Mouse (Mus musculus): ENCODE results near the gene Slc35a5. TPM values are rescaled to one million over a fixed set of nuclear protein-coding genes. Genes with fewer than 3 reads are reported as not detected.

The Slc35a5 gene
- total RNA-seq, 1 experiment, result 10.0 TPM

- no peaks in the 10 kb centered on the region for H3K4me1 ChIP-seq (ENCODE audit: control insufficient read depth in 2 of 2, insufficient read depth in 2 of 2, low read length in 2 of 2, poor library complexity in 1 of 2)
- no peaks in the 10 kb centered on the region for H3K9me3 ChIP-seq (ENCODE audit: control insufficient read depth, insufficient read depth, low read depth, low read length)
- H3K9ac ChIP-seq (ENCODE audit: insufficient read depth, low read depth, low read length, poor library complexity, severe bottlenecking), result no peak overlapping the region
- no peak overlapping the region for H3K27ac ChIP-seq (ENCODE audit: insufficient read depth, low read depth, low read length, poor library complexity, severe bottlenecking)
- in situ Hi-C loops (cut with MboI; ENCODE audit: low sequenced_read_pairs in 2 of 2, unreplicated experiment in 2 of 2), result no loop called here
- no peak overlapping the region for H3K4me3 ChIP-seq (ENCODE audit: insufficient read depth in 1 of 2, low read depth in 1 of 2, low read length in 2 of 2, poor library complexity in 1 of 2, severe bottlenecking in 1 of 2)
- no peak for DNase-seq (ENCODE audit: low read depth, low spot score)
- H3K36me3 ChIP-seq (ENCODE audit: control insufficient read depth, insufficient read depth, low read length, poor library complexity, severe bottlenecking), result no peaks in the 10 kb centered on the region; the same call in 1 of the 2 replicates
- TF ChIP-seq ZC3H11A (IDR thresholded peaks at IDR 0.05; ENCODE audit: borderline replicate concordance, low read depth, low read length), result no peak
- no peak for TF ChIP-seq ZNF384 (IDR thresholded peaks at IDR 0.05; ENCODE audit: low read depth, low read length)
- TF ChIP-seq MAFK (IDR thresholded peaks at IDR 0.05; ENCODE audit: insufficient read depth, low read depth, low read length), result no peak
- no peak for TF ChIP-seq HCFC1 (IDR thresholded peaks at IDR 0.05; ENCODE audit: borderline replicate concordance, insufficient read depth, low read length)
- TF ChIP-seq CHD2 (IDR thresholded peaks at IDR 0.05; ENCODE audit: low read depth, low read length), result no peak
These were observed 15.9 kb downstream of the Slc35a5 start for GRCm38 (mm10) chr16:45142565-45142964.

- in situ Hi-C loops (cut with MboI; ENCODE audit: low sequenced_read_pairs in 2 of 2, unreplicated experiment in 2 of 2), result no loop called here
- H3K4me1 ChIP-seq (ENCODE audit: control insufficient read depth in 2 of 2, insufficient read depth in 2 of 2, low read length in 2 of 2, poor library complexity in 1 of 2), result no peaks in the 10 kb centered on the region
- H3K9ac ChIP-seq (ENCODE audit: insufficient read depth, low read depth, low read length, poor library complexity, severe bottlenecking), result no peak overlapping the region
- H3K27ac ChIP-seq (ENCODE audit: insufficient read depth, low read depth, low read length, poor library complexity, severe bottlenecking), result no peak overlapping the region
- TF ChIP-seq MAFK (IDR thresholded peaks at IDR 0.05; ENCODE audit: insufficient read depth, low read depth, low read length), result no peak
- no peak for DNase-seq (ENCODE audit: low read depth, low spot score)
- H3K4me3 ChIP-seq (ENCODE audit: insufficient read depth in 1 of 2, low read depth in 1 of 2, low read length in 2 of 2, poor library complexity in 1 of 2, severe bottlenecking in 1 of 2), result no peak overlapping the region
- H3K36me3 ChIP-seq (ENCODE audit: control insufficient read depth, insufficient read depth, low read length, poor library complexity, severe bottlenecking), result no peaks in the 10 kb centered on the region; the same call in 1 of the 2 replicates
- H3K9me3 ChIP-seq (ENCODE audit: control insufficient read depth, insufficient read depth, low read depth, low read length), result no peaks in the 10 kb centered on the region
These were observed 16.8 kb downstream of the Slc35a5 start for GRCm38 (mm10) chr16:45141711-45142110.

- H3K9ac ChIP-seq (ENCODE audit: insufficient read depth, low read depth, low read length, poor library complexity, severe bottlenecking), result no peak overlapping the region
- no peaks in the 10 kb centered on the region for H3K9me3 ChIP-seq (ENCODE audit: control insufficient read depth, insufficient read depth, low read depth, low read length)
- in situ Hi-C loops (cut with MboI; ENCODE audit: low sequenced_read_pairs in 2 of 2, unreplicated experiment in 2 of 2), result no loop called here
- no peaks in the 10 kb centered on the region for H3K4me1 ChIP-seq (ENCODE audit: control insufficient read depth in 2 of 2, insufficient read depth in 2 of 2, low read length in 2 of 2, poor library complexity in 1 of 2)
- no peak overlapping the region for H3K27ac ChIP-seq (ENCODE audit: insufficient read depth, low read depth, low read length, poor library complexity, severe bottlenecking)
- no peak overlapping the region for H3K4me3 ChIP-seq (ENCODE audit: insufficient read depth in 1 of 2, low read depth in 1 of 2, low read length in 2 of 2, poor library complexity in 1 of 2, severe bottlenecking in 1 of 2)
- no peaks in the 10 kb centered on the region for H3K36me3 ChIP-seq (ENCODE audit: control insufficient read depth, insufficient read depth, low read length, poor library complexity, severe bottlenecking)
- TF ChIP-seq HCFC1 (IDR thresholded peaks at IDR 0.05; ENCODE audit: borderline replicate concordance, insufficient read depth, low read length) (no peak), ZNF384 (IDR thresholded peaks at IDR 0.05; ENCODE audit: low read depth, low read length) (no peak), ZC3H11A (IDR thresholded peaks at IDR 0.05; ENCODE audit: borderline replicate concordance, low read depth, low read length) (no peak), MAFK (IDR thresholded peaks at IDR 0.05; ENCODE audit: insufficient read depth, low read depth, low read length) (no peak), CHD2 (IDR thresholded peaks at IDR 0.05; ENCODE audit: low read depth, low read length) (no peak)
- no peak for DNase-seq (ENCODE audit: low read depth, low spot score)
These were observed 30.4 kb downstream of the Slc35a5 start for GRCm38 (mm10) chr16:45127936-45128710.

- Histone ChIP-seq H3K36me3 (ENCODE audit: control insufficient read depth, insufficient read depth, low read length, poor library complexity, severe bottlenecking) (no peaks in the 10 kb centered on the region), H3K9me3 (ENCODE audit: control insufficient read depth, insufficient read depth, low read depth, low read length) (no peaks in the 10 kb centered on the region), H3K27ac (ENCODE audit: insufficient read depth, low read depth, low read length, poor library complexity, severe bottlenecking) (no peak overlapping the region), H3K4me3 (ENCODE audit: insufficient read depth in 1 of 2, low read depth in 1 of 2, low read length in 2 of 2, poor library complexity in 1 of 2, severe bottlenecking in 1 of 2) (no peak overlapping the region), H3K4me1 (ENCODE audit: control insufficient read depth in 2 of 2, insufficient read depth in 2 of 2, low read length in 2 of 2, poor library complexity in 1 of 2) (no peaks in the 10 kb centered on the region), H3K9ac (ENCODE audit: insufficient read depth, low read depth, low read length, poor library complexity, severe bottlenecking) (no peak overlapping the region)
- no peak for DNase-seq (ENCODE audit: low read depth, low spot score)
- in situ Hi-C loops (cut with MboI; ENCODE audit: low sequenced_read_pairs in 2 of 2, unreplicated experiment in 2 of 2), result no loop called here
- TF ChIP-seq CHD2 (IDR thresholded peaks at IDR 0.05; ENCODE audit: low read depth, low read length) (no peak), MAFK (IDR thresholded peaks at IDR 0.05; ENCODE audit: insufficient read depth, low read depth, low read length) (no peak), ZC3H11A (IDR thresholded peaks at IDR 0.05; ENCODE audit: borderline replicate concordance, low read depth, low read length) (no peak), ZNF384 (IDR thresholded peaks at IDR 0.05; ENCODE audit: low read depth, low read length) (no peak), HCFC1 (IDR thresholded peaks at IDR 0.05; ENCODE audit: borderline replicate concordance, insufficient read depth, low read length) (no peak)
These were observed 34.0 kb downstream of the Slc35a5 start for GRCm38 (mm10) chr16:45124230-45125203.
